Mouse (Mus musculus) E14TG2a.4 (cell line): ENCODE measurements at regions not wholly inside any gene's neighbourhood (a gene's known extent, or its start where the extent isn't known, plus 50 kb on each side); places are given as distances from the start of the nearest gene placed in this dataset.

Experiments
- H3K27me3 ChIP-seq: 2 replicates; pipeline ENCODE4 v1.6.1; 2014; ENCODE audit warnings: low read length, control low read depth; ENCODE audit not compliant: insufficient read depth
- H3K36me3 ChIP-seq: 2 replicates; pipeline ENCODE4 v1.6.1; 2014; ENCODE audit warnings: low read length, control low read depth; ENCODE audit not compliant: insufficient read depth
- H3K4me1 ChIP-seq: replicated peaks from 2 replicates; pipeline ENCODE4 v1.6.1; 2014; ENCODE audit warnings: low read depth, low read length, control low read depth
- H3K4me3 ChIP-seq: replicated peaks from 2 replicates; pipeline ENCODE4 v1.5.1; 2014; ENCODE audit warnings: mild to moderate bottlenecking, low read length
- H3K9me3 ChIP-seq: 2 replicates; pipeline ENCODE4 v1.6.1; 2014; ENCODE audit warnings: low read length, control low read depth
- CTCF ChIP-seq: conservative IDR thresholded peaks from 2 replicates; pipeline ENCODE4 v1.5.1; 2014; ENCODE audit warnings: low read length
- NANOG ChIP-seq: IDR thresholded peaks from 2 replicates; pipeline ENCODE4 v1.6.1; 2014; ENCODE audit warnings: borderline replicate concordance, low read length, mixed read lengths
- POU5F1 ChIP-seq: IDR thresholded peaks from 2 replicates; pipeline ENCODE4 v1.6.1; 2014; ENCODE audit warnings: low read length, borderline replicate concordance

DNA sequence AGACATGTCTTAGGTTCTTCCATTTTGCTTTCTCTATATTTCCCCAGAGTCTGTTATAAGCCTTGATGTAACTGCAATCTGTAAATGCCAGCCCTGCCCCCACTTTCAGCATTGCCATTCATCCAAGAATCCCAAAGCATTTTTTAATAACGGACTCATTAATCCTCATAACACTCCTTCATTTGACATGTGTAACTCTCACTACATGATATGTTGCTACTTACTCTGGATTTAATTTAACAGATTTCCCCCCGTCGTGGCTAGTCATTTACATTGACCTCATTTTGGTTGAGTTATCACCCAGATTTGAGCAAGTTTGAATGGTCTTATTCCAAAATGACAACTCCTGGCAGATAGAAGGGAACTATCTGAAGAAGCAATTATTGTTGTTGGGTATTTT, 116.2 kb upstream of the Npvf start:
- no peak for TF ChIP-seq NANOG
- TF ChIP-seq CTCF, result no peak
- no peak for TF ChIP-seq POU5F1

DNA sequence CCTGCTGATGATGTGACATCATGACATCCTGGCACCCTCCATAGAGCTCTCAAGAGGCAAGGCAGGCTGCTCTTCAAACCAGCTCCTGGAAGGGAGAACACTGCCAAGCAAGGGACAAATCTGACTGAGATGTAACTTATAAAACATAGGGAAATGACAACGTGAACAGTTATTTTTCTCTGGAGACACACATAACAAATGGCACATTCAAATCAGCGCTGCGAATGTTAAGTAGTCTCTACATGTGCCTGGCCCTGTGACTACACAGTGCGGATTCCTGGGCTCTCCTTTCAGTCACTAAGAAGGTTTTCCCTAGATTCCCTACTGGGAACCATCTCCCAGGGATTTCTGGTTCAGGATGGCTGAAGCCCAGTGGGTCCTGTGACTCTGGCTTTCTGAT, 121.4 kb upstream of the Npvf start:
- Histone ChIP-seq H3K36me3 (no peaks in the 10 kb centered on the region), H3K9me3 (no peaks in the 10 kb centered on the region), H3K27me3 (no peaks in the 10 kb centered on the region), H3K4me1 (peaks cover 16% of the 10 kb centered on the region), H3K4me3 (no peak overlapping the region)
- TF ChIP-seq NANOG, result no peak

More for the DNA sequence above, 116.2 kb upstream of the Npvf start:
- no peak overlapping the region for H3K4me3 ChIP-seq
- H3K4me1 ChIP-seq, result no peaks in the 10 kb centered on the region
- H3K27me3 ChIP-seq, result no peaks in the 10 kb centered on the region
- H3K9me3 ChIP-seq, result no peaks in the 10 kb centered on the region
- H3K36me3 ChIP-seq, result no peaks in the 10 kb centered on the region

DNA sequence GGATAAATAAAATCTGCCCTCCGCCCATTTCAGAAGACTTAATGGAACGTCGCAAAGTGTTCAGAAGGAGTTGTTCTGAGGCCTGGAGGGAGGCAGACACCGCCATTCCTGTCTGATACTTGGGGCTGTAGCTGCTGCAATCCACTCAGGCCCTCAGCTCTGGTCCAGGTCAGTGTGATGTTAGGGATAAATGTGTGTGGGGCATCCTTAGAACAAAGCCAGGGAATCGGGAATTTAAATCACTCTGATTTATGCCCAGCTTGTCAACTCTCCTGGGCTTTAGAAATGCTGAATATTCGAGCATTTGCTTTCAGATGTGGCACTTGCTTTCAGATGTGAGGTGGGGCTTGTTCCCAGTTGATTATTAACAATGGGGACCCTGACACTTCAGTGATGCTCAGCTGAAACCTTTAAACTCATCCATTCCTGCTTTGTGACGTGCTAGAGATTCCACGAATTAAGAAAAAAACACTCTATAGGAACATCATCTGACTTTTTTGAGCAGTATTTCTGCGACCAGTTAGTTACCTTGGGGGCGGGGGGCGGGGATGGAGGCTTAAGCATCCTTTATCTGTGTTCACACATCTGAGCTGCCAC, 122.1 kb upstream of the Npvf start:
- no peaks in the 10 kb centered on the region for H3K27me3 ChIP-seq
- H3K4me1 ChIP-seq, result peaks cover 16% of the 10 kb centered on the region
- TF ChIP-seq CTCF (no peak), NANOG (no peak), POU5F1 (no peak)
- no peaks in the 10 kb centered on the region for H3K9me3 ChIP-seq
- no peaks in the 10 kb centered on the region for H3K36me3 ChIP-seq
- H3K4me3 ChIP-seq, result no peak overlapping the region

DNA sequence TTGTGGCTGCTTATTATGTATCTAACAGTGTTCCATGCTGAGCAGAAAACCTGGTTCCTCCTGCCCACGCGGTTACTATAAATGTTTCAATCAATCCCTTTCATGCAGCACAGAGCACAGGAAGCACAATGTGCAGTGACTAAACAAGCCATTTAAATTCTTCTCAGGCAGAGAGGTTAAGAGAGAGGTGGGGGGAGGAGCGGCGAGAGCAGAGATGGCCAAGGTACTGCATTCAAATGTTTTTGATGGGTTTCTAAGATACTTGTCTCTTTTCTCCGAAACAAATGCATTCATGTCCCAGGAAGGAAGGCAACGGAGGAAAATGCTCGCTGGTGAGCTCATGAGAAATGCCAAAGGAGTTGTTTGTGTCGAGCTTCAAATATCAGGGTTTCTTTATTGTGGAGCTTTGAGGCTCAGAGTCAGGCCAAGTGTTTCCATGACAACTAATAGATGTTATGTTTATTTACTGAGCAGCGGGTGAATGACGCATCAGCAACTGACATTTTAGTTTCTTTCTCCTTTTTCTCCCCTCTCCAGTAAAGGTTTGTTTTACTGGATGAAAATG, 122.8 kb upstream of the Npvf start:
- no peaks in the 10 kb centered on the region for H3K36me3 ChIP-seq
- no peaks in the 10 kb centered on the region for H3K27me3 ChIP-seq
- H3K4me1 ChIP-seq, result peaks cover 16% of the 10 kb centered on the region
- no peaks in the 10 kb centered on the region for H3K9me3 ChIP-seq
- no peak overlapping the region for H3K4me3 ChIP-seq
- TF ChIP-seq POU5F1 (no peak), NANOG (no peak), CTCF (no peak)

DNA sequence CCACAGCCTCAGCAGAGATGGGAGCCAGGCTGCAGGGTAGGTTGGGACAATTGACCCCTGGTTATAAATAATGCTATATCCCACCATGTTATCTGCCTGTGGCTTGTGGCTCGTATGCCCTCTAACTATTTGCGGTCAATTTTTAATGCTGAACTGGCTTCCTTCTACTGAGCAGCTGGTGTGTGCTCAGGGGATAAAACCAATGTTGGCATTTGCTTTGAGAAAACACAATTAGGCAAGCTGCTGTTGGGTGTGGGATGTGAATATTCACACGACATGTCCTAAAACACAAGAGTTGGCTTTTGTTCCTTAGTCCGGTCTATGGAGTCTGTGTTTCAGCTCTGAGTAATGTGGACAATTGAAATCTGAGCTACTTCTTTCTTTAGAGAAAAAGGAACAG, 123.6 kb upstream of the Npvf start:
- H3K4me3 ChIP-seq, result no peak overlapping the region
- TF ChIP-seq NANOG (no peak), POU5F1 (no peak), CTCF (no peak)
- no peaks in the 10 kb centered on the region for H3K27me3 ChIP-seq
- H3K9me3 ChIP-seq, result no peaks in the 10 kb centered on the region
- H3K36me3 ChIP-seq, result no peaks in the 10 kb centered on the region
- peaks cover 16% of the 10 kb centered on the region for H3K4me1 ChIP-seq

DNA sequence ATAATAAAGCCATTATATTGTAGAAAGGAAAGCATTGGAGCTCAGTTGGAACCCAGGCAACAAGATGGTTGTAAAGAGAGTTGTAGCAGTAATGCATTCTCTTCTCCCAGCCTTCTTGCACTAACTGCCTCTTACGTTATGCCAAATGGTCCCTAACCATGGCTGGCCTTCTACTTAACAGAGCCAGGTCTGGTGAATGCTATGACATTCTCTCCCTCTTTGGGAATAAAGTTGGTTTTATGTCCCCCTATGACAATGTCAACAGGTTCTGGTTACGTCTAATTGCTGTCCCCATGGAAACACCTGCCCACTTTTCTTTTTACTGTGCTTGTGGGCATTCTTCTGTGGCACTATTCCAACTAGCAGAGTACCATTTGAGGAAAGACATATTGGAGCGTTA, 126.4 kb upstream of the Npvf start:
- H3K27me3 ChIP-seq, result no peaks in the 10 kb centered on the region
- H3K36me3 ChIP-seq, result no peaks in the 10 kb centered on the region
- no peak for TF ChIP-seq CTCF
- TF ChIP-seq POU5F1, result no peak
- TF ChIP-seq NANOG, result no peak
- H3K9me3 ChIP-seq, result no peaks in the 10 kb centered on the region
- H3K4me3 ChIP-seq, result no peak overlapping the region
- peaks cover 23% of the 10 kb centered on the region for H3K4me1 ChIP-seq

DNA sequence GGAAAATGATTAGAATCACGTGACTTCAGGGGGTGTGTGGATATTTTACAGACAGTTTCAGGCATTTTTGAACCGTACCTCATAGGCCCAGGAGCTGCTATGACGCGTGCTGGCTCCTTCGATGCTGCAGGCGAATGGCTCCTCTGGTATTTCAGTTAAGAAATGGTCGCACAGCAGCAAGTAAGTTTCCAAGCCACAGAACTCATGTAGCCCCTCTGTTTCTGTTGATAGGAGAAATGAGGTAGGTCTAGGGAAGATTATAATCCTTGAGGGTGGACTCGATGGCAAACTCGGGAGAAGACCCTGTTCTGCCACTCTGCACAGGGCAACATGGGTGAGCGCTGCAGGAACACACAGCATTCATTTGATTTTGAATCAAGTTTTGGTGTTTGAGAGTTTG, 127.0 kb upstream of the Npvf start:
- no peaks in the 10 kb centered on the region for H3K27me3 ChIP-seq
- H3K4me3 ChIP-seq, result no peak overlapping the region
- H3K9me3 ChIP-seq, result no peaks in the 10 kb centered on the region
- no peak for TF ChIP-seq POU5F1
- no peak for TF ChIP-seq NANOG
- TF ChIP-seq CTCF, result no peak
- H3K36me3 ChIP-seq, result no peaks in the 10 kb centered on the region
- peaks cover 17% of the 10 kb centered on the region for H3K4me1 ChIP-seq

DNA sequence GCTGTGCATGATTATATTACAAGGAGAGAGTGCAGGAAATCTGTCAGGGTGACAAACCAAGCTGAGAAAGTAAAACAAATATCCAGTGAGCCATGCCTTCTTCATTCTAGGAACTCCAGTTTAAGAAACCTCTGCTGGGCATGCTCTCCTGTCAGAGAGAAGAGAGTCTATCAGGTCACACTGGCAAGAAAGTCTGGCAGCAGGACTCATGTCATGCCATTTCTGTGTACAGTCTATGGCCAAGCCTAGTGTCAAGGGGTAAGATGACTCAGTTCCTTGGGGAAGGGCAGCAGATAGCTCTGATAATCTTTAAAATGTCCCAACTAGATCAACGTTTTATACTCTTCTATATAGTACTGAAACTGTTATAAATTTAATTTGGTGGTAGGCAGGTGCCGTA, 128.0 kb upstream of the Npvf start:
- TF ChIP-seq POU5F1, result no peak
- TF ChIP-seq CTCF, result no peak
- no peak for TF ChIP-seq NANOG
- no peak overlapping the region for H3K4me3 ChIP-seq
- no peaks in the 10 kb centered on the region for H3K27me3 ChIP-seq
- H3K36me3 ChIP-seq, result no peaks in the 10 kb centered on the region
- H3K4me1 ChIP-seq, result peaks cover 8% of the 10 kb centered on the region
- H3K9me3 ChIP-seq, result no peaks in the 10 kb centered on the region

DNA sequence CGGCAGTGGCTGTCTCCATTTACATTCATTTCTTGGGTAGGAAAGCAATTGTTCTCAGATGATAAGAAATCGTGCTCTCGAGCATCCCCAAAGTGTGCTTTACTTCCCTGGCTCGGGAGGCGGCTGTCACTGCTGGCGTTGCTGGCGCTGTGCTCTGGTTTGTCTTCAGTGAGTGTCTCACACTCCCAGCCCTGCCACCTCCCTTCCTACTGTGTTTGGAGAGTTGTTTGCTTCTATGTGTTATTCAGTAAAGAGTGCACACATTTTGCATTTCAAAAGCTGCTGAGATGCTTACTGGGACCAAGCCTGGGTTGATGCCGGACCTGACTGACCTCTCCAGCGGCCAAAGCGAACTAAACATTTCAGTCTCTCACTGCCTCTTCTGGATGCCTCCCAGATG, 129.3 kb upstream of the Npvf start:
- Histone ChIP-seq H3K4me1 (peaks cover 7% of the 10 kb centered on the region; the same call in 1 of the 2 replicates), H3K36me3 (no peaks in the 10 kb centered on the region), H3K27me3 (no peaks in the 10 kb centered on the region), H3K4me3 (no peak overlapping the region), H3K9me3 (peaks cover 8% of the 10 kb centered on the region; the same call in 1 of the 2 replicates)
- TF ChIP-seq POU5F1 (no peak), NANOG (no peak), CTCF (no peak)
